Mouse (Mus musculus): ENCODE data around the gene Stra6l.

GRCm38 (mm10) chr4:45808034-45808433 is 40.4 kb upstream of the Stra6l start:
- TF ChIP-seq POLR2A (IDR thresholded peaks at IDR 0.05; ENCODE audit: insufficient read depth, low read depth, low read length): no peak
- no peak for TF ChIP-seq CTCF (IDR thresholded peaks at IDR 0.05)

Measured in heart, adult 2 months (tissue).